Mouse (Mus musculus) ES-CJ7 (cell line): ENCODE results near the gene Sh3gl1.

Source experiments
- DNase-seq: peaks from one replicate; pipeline ENCODE4 v3.0.0; 2011; ENCODE audit warnings: low read depth, low spot score

Gene Sh3gl1

DNA sequence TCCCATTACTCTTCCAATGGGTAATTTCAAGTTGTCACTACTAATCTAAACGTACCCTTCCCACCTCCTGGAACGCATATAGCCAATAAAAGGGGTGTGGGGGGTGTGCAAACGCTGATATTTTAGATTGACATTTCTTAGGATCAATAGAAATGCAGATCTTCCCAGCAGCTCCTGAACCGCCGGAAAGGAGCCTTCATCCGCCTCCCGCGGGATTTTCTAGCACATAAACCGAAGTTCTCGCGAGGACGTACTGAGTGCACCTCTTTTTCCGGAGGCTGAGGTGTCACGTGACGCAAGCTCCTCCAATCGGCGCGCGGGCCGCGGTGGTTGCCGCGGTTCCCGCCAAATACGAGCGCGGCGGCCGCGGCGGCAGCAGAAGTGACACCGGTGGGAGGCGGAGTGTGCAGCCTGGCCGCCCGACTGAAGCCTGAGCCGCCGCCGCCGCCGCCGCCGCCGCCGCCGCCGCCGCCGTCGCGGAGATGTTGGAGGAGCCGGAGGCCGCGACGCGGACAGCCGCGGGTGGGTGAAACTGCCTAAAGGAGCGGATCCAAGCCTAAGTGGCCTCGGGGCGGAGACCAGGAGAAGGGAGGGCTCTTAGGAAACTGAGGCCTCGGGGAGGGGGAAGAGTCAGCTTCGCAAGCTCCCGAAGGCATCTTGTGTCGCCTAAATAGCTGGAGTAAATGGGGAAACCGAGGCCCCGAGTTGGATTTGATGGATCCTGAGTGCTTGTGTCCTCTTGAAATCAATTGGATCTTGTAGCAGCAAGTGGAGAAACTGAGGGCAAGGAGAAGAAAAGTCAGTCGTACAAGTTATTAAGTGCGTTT, 3.8 kb upstream of the Sh3gl1 start, which contains the start of gene Chaf1a:
Gene Chaf1a (plus strand): TSS at position 410 of the 827 bp plus-strand sequence.
- peak; percentile 99 for DNase-seq

DNA sequence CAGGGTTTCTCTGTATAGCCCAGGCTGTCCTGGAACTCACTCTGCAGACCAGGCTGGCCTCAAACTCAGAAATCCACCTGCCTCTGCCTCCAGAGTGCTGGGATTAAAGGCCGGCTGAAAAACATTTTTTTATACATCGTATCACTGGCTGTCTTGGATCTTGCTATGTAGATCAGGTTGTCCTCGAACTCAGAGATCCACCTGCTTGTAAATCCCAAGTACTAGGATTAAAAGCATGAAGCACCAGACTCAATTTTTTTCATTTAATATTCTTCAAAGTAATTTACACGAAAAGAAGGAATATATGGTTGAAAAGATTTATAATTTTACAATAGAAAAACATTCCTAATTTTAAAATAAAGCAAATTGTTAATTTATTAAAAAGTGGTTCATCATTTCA, 2.9 kb upstream of the Sh3gl1 start:
- no peak for DNase-seq

DNA sequence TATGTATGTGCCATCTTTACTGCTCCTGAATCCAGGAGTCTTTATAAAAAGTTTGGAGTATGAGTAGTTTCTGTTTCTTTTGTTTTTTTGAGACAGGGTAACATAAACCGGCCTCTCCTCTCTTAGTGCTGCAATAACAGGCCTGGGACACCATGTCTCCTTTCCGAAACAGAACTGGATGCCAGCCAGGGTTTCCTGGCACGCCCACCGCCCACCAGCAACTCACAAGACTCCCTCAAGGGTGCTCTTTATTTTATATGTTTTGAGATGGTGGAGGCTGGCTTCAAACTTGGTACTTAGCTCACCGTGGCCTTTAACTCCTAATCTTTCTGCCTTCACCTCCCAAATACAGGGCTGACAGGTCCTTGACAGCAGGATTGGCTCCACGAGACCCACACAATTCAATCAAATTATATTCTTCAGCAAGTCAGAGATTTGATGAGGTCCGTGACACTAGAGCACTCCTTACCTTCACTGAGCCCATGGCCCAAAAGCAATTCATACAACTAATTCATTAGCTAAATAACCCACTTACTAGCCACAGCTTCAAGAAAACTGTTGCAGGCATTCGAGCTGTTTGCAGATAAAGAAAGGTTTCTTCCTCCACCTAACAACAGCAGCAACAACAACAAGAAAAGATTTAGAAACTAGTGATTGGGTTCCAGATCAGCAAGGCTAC, 2.3 kb upstream of the Sh3gl1 start:
- DNase-seq = no peak

DNA sequence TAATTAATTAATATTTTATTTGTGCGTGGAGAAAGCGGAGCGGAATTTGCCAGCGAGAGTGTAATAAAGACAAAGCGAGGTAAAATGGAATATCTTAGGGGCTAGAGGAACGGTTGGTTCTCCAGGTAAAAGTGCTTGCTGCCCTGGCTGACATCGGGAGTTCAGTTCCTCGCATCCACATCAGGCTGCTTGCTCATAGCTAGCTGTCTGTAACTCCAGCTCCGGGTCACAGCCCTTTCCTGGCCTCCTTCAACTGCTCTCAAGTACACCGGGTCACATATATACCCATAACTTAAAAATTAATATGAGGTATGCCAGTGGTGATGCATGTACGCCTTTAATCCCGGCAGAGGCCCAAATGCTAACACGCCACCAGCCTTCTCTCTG, 459 bp upstream of the Sh3gl1 start:
- no peak for DNase-seq

DNA sequence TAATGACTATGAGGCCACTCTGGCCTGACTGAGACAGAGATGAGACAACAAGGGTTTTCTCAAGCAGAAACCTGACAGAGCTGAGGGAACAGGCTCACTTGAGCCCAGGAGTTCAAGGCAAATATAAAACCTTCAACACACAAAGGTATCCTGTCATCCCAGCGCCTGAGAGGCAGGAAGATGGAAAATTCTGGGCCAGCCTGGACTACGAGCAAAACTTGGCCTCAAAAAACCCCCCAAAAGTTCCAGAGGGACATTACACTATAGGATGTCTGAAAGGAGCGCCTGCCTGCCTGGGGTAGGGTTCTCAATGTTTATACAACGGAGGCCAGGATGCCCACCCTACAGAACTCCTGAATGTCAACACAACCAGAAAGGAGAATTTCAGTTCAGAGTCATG, 1.2 kb downstream of the Sh3gl1 start:
- DNase-seq = no peak

DNA sequence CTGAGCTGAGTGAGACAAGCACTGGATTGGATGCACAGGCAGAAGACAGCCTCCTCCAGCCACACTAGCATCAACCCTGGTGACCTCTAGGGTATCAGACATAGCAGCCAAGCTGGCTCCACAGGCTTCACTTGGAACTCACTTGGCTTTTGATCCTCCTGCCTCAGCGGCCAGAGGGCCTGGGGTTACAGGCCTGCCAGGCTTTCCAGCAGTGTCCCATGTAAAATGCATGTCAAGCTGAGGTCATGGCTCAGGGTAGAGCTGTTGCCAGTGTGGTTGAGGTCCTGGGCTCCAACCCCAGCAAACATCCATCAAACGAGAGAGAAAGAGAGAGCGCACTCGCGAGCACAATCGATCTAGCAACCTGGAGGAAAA, 1.7 kb downstream of the Sh3gl1 start:
- no peak for DNase-seq

DNA sequence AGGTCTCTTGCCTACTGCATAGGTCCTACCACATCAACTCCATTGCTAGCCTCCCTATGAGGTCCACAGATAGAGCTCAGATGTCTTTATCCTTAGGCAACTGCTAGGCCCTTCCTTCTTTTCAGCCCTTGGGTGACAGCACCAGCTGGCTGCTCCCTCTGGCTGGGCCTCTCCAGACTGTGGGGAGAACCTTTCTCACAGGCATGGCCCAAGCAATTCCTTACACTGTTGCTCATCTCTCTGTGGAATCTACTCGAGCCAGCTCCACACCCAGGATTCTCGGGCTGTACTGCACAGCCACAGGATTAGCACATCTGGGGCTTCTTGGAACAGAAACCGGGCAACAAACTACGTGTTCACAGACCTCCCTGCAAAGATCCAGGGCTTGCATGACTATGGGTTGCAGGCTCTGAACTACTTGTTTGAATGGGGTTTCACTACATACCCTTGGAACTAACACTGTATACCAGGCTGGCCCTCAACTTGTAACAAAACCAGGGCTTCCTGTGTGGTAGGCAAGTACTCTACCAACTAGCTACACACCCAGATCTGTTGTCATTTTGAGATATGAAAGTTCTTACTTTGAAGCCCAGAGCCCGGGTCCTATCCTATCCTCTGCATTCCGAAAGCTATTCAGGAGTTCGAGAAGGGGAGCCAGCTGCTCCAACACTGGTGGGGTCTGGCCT, 2.3 kb downstream of the Sh3gl1 start:
- no peak for DNase-seq

DNA sequence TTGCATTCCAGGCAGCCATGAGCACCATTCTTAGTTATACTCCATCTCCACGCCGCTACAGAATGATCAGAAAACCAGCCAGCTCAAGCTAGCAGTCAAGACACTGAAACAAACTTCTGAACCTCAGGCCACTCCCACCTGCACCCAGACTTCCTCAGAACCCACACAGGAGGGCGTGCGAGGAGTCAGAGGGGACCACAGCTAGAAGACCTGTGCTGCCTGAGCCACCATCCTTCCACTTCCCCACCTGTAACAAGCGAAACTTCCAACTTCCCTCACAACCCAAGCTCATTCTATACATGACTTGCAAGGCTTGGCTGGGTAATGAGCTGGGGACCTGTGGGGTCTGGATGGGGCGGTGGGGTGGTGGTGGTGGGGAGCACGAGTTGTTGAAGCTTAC, 3.6 kb downstream of the Sh3gl1 start:
- no peak for DNase-seq

DNA sequence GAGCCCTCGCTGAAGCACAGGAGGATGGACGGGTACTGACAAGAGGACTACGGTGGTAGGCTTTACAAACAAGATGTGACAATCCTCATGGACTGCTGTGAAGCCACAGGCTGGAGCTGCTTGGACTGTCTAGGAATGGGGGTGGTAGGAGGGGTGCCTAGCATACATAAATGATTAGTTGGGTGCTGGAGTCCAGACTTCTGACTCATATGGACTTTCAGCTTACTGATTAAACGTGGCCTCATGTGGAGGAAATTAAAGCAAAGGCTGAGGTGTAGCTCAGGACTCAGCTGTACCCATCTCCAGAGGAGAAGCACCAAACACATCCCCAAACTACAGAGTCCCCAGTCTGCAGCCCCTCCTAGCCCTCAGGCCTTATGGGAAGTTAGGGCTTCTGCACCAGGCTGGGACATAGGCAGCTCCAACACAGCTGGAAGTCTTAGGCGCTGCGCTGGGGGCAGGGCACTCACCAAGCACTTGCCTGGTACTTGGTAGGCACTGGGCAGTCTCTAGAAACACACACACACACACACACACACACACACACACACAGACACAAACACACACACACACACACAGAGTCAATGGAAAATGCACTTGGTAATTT, 4.2 kb downstream of the Sh3gl1 start:
- DNase-seq = no peak

DNA sequence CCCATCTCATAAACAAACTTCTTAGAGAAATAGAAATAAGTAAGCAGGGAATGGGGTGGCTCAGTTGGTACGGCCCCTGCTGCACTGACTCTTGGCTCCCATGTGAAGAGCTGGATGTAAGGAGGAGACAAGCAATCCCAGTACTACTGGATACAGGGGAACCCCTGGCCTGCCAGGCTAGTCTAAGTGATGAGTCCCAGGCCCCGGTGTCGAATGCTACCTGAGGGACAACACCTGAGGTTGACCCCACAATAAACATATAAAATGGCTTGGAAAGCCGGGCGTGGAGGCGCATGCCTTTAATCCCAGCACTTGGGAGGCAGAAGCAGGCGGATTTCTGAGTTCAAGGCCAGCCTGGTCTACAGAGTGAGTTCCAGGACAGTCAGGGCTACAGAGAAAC, 5.0 kb downstream of the Sh3gl1 start:
- no peak for DNase-seq

DNA sequence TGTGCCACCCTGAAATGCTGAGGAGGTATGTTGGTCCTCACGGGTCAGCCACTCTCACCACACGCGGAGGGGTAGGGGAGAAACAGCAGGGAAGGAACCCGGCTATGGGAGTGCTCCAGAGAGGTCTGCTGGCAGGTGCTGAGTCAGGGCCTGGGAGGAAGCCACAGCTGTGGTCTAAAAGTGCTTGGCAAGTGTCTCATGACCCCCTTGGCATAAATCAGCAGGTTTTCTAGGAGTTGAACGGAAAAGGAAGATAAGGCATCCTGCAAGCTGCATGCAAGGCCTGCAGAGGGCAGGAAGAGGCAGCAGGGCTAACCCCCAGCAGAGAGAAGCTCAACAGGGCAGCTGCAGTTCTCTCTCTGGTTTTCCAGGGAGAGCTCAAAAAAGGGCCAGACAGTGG, 5.5 kb downstream of the Sh3gl1 start:
- no peak for DNase-seq

DNA sequence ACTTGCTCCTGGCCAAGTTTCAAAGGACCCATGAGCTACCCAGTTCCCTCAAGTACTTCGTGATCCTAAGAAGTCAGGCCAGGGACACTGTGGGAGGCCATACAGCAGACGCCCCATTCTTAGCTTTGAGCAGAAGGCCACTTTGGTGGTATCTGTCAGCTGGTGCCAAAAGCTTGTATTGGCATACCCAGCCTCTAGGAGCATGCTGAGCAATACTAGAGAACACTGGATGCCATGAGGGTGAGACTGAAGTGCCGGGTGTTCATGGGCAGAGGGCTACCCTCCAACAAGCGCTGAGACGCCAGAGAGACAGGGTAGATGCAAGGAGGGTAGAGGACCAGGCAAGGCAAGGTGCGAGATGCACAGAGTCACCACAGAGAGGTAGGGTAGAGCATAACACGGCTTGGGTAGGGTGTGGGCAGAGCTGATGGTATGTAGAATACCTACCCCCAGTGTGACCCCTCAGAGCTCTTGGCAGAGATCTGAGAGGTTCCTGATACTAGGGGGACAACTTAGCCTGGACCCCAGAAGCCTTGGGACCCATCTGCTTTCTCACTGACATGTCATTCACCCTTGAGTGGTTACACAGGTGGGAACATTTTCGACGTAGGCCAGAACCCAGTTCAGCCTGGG, 6.1 kb downstream of the Sh3gl1 start:
- DNase-seq = no peak

DNA sequence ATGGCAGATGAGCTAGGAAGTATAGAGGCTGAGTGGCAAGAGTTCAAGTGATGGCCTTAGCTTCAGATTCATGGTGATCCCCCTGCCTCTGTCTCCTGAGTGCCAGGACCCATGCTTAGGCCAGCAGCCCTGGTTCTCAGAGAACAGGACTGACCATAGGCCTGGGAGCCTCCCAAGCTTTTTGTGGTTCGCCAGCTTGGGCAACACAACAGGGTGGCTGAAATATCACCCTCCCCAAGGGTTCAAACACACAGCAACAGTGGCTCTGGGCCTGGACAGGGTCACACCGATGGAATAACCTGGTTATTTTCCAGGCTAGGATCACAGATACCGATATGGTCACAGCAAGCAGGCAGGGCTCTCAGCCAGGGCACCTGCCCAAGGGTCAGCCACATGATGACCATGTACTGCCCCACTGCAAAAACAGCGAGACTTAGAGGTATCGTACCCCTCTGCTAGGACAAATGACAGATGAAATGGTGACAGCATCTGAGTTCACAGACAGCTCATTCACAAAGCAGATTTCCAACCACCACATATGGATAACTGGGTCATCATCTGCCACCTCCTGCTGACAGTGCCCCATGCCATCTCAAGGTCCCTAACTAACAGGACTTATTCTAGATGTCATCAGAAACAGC, 8.5 kb downstream of the Sh3gl1 start:
- DNase-seq = no peak

DNA sequence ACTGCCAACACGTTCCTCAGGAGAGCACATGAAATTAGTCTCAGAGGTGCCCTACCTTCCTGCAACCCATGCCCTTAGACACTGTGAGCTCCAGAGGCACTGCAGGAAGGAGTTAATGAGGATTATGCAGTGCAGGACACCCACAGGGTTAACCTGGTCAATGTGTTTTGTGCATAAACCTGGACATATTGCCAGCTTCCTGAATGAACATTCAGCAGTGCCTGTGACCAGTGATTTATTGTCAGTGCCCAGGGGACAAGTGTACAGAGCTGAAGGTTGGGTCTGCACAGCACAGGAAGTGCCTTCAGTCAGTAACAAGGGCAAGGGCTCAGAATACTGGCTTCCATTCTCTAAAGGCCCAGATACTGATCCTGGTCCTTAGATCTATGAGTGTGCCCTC, 9.6 kb downstream of the Sh3gl1 start:
- DNase-seq = no peak

DNA sequence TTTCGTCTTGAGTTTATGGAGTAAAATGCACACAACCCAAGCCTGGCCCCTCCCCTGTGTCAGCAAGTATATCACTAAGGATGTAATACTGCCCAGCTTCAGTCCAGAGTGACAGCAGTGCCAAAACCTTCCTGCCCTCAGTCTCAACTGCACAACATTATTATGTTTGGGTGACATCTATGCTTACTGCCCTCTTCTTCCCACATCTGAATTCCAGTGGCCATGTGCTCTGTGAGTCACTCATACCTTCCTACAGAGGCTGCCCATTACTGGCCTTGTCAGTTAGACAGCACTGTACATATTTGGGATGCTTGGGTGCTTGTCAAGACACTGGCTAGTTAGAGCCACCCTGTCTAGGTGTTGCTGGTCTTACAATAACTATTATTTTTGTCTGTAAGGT, 10.1 kb downstream of the Sh3gl1 start:
- DNase-seq = no peak

DNA sequence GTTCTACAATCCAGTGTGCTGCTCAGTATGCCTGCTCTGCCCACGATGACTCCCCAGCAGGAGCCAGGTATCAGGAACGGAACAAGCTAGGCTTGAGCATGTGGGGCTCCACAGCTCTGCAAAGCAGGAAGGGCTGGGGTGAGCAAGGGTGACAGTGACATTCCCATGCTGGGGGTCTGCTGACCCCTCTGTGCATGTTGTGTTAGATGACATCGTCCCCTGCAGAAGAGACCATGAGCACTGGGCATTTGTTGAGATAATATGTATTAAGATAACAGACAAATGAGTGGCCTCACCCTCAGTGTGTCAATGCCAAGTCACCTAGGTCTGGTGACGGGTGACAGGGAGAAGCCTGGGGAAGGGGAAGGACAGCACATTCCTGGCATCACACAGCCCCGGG, 11.5 kb downstream of the Sh3gl1 start:
- no peak for DNase-seq

DNA sequence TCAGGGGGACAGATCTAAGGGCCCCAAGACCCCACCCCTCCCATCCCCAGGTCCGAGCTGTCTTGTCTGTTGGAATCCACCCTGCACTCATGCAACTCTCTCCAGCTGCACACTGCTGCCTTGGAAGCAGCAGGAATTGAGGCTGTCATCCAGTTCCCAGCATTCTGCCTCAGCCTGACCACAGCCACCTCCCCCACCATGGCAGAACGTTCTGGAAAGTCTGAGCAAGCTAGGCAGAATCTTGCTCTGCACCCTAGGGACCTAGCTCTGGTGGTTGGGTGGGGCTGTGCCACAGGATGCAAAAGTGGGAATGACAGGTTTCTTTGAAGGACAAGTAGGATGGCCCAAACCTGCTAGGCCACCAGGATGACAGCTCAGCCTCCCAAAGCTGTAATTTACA, 12.0 kb downstream of the Sh3gl1 start:
- DNase-seq = no peak

DNA sequence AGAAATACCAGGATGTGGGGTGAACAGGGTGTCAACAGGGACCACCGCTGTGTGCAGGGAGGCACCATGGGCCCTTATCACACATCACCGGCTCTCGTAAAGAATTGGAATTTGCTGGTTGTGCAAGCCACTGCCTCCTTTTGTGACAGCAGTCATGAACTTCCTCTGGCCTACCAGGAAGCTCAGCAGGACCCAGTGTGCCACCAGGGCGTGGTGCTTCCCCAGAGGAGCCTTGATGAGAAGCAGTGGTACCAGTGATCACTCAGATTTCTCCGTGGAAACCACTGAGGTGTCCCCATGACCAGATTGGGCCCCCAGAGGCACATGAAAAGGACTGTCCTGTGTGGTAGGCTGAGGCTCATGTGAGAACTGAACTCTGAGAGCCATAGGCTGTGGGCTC, 13.0 kb downstream of the Sh3gl1 start:
- DNase-seq = no peak

DNA sequence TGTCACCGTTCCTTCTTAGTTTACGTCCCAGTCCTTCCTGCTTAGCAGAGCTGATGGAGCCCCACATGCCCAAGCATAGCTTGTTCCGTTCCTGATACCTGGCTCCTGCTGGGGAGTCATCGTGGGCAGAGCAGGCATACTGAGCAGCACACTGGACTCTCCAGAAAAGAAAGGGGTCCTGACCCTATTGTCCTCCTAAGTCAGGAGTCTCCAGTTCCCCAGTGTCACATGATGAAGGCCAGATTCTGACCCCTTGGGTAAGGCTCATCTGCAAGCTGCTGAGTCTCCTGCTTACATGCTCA, 13.5 kb downstream of the Sh3gl1 start:
- DNase-seq = no peak

DNA sequence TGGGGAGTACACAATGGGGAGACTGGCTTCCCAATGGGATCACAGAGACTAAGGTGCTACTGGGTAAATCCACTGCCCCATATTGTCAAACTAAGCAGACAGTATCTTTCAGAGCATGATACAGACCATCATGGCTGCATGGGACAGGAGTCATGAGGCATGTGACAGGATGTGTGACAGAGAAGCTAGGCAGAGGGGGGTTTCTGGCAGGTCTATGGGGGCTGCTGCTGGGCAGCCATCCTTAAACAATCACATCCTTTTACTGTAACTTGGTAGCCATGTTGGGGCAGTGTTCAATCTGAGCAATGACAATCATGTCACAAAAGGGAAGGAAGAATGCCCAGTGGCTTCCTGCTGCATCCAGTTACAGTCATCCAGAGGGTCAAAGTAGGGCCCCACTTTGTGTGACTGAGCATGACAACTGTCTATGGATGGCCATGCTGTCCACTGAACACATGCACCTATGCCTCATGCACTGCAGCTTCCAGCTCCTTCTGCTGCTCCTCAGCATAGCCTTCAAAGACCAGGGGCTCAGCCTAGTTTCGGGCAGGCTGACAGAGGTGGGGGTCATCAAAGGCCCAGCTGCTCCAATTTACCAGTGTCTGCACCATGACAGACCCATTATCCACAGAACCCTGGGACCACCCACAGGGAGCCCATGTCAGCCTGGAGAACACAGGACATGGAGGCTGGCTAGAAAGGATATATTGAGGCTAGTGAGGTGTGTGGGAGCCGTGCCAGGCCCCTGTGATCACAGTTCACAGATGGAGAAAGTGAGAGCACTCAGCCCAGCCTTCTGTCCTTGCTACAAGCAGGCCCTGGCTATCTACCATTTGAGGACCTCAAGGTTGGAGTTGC, 14.1 kb downstream of the Sh3gl1 start:
- no peak for DNase-seq
